Mouse (Mus musculus) cerebellum, adult 9-11 months (tissue): ENCODE measurements around the gene Zfp777.

Source experiments
- DNase-seq: peaks from one replicate; pipeline ENCODE4 v3.0.0; 2022

Zfp777 gene

DNA sequence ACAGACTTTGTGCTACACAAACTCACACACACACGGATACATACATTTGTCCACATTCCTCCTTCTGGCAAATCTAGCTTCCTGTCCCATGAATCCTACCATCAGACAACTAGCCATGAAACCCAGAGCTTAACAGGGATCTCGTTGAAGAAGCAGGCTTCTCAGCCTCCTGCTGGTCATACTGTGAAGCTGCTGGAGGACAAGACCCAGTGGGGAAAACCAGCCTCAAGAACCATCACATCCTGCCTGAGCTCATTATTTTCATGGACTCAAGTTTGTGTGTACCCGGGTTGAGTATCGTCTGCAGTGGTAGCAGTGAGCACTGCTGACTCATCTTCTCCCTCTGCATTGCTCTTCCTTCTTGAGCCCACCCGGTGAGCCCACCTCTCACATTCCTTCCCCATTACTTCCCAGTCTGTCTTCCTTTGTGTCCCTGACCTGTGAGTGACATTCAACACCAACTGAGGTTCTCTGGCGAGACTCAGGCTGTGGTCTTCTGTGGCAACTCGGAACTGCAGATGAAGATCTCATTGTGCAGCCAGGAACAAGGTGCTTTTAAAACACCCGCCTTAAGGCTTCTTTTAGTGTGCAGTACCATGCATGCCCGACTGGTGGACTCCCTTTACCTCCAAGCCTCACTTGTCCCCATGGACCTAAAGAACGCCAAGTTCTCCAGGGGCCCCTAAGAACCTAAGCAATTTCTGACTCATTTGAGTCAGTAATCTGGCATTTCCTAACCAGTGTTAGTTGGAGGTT lies 22.6 kb downstream of the Zfp777 start:
- no peak for DNase-seq

DNA sequence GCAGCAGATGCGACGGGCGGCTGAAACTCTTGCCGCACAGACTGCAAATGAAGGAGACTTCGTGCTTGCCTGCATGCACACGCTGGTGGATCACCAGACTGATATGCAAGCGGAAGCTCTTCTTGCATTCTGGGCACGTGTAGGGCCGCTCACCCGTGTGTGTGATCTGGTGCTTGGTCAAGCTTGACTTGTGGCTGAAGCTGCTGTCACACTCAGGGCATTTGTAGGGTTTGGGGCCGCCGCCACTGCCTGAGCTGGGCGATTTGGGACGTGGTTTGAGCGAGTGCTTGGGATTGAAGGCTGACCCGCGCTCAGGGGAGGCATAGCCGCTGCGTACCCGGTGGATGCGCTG lies 23.7 kb downstream of the Zfp777 start:
- peak; percentile 35 for DNase-seq

DNA sequence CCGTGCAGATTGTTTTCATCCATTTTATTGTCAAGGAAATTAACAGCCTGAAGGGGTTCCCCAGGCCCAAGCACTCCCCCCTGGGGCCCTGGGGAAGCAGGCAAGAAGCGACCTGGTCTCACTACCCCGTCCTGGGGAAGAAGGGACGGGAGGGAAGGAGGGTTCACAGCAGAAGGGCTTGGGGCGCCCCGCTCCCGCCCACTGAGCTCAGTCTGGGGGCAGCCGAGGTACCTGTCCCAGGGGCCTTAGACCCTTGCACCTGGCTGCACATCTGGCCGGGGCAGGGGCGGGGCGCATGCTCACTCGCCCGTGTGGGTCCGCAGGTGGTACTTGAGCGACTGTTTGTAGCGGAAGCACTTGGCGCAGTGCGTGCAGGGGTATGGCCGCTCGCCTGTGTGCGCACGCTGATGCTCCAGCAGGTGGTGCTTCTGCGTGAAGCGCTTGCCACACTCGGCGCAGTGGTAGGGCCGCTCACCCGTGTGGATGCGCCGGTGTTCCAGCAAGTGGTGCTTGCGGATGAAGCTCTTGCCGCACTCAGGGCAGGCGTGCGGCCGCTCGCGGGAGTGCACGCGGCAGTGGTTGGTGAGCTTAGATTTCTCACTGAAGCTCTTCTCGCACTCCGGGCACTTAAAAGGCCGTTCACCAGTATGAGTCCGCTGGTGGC lies 24.2 kb downstream of the Zfp777 start:
- peak; percentile 69 for DNase-seq

DNA sequence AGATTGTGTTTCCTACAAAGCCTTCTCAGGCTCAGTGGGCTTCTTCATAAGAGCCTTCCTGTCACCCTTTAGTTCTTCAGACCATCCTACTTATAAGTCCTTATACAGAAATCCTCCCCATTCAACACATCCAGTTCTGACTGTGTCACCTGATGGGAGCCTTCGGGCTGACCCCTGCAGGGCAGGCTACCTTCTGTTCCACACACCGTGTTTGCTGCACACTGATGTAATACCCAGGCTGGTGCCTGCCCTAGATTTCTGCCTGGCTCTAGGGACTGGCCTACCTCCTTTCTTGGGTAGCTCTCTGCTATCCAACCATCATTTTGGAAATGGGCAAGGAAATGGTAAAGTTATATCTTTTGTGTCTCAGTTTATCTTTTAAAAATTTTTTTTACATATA lies 26.0 kb downstream of the Zfp777 start:
- peak; percentile 86 for DNase-seq

DNA sequence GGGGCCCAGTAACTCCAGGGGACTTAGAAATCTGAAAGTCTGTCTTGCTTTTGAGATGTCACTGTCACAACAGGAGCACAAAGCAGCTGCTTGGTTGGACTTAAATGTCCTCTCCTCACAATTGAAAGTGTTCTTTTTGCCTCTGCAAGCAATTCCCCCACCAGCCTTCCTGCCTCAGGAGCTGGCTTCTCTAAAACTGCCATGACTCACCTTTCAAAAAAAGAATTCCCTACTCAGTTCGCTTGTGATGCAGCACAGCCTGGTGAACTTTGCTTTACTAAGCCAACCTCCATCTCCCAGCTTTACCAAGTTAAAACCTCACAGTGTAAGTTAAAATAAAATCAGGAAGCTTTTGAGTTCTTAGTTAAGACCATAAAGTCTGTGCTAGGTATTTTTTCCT lies 27.0 kb downstream of the Zfp777 start:
- DNase-seq, result no peak

GRCm38 (mm10) chr6:48020006-48020405 lies 28.7 kb downstream of the Zfp777 start:
- peak; percentile 28 for DNase-seq

DNA sequence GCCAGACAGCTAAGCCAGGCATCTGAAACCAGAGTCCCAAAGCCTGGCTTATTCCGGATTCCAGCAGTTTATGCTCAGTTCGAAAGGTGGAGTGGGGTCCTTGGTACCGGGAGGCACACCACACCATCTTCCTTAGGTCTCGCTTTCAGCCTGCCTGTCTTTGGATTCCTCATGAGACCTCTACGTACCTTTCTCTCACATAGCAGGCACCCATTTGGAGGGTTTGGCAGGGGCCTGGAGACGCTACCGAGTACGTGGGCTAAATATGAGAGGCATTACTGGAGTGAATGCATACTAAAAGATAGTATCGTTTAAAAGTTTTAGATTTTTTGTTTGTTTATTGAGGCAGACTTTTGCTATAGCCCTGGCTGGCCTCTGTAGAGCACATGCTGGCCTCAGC lies 31.9 kb downstream of the Zfp777 start:
- peak; percentile 43 for DNase-seq

GRCm38 (mm10) chr6:48016090-48016521 lies 32.6 kb downstream of the Zfp777 start:
- peak; percentile 91 for DNase-seq

DNA sequence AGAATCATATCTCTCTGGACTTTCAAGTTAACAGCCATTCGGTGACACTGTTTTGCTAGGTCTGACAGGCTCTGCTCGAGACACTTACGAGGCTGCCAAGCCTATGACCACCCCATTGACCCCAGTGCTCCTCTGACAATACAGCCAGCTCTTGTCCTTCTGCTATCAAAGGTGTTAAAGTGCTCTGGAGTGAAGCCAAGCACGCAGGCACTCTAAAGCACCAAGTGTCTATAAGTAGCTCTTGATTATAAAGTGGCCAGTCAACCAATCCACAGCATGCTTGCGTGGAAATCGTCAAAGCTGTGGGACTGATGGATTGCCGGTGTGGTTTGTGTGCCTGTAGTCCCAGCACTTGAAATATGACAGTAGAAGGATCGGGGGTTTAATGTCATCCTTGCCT lies 38.0 kb downstream of the Zfp777 start:
- no peak for DNase-seq

DNA sequence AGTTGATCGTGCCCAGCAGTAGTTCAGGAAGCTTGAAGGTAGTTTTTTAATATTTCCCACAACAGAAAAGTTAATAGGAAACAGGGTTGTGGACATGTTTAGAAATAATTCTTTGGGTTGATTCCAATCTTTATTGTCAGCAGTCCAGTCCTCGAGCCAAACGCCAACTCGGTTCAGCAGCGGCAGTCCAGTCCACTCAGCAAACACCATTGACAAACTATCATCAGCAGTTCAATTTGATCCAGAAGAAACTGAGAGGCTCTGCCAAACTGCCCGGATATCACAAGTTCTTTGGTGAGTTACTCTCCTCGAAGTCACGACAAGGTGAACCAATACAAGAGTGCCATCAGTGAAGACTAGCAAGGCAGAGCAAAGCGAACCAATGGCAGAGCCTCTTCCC lies 53.0 kb downstream of the Zfp777 start:
- no peak for DNase-seq

- peak; percentile 33 for DNase-seq
Measured at GRCm38 (mm10) chr6:47983936-47984335, 64.8 kb downstream of the Zfp777 start.

GRCm38 (mm10) chr6:47978897-47979368 lies 69.8 kb downstream of the Zfp777 start:
- DNase-seq, result peak; percentile 79

GRCm38 (mm10) chr6:47974599-47974998 lies 74.1 kb downstream of the Zfp777 start:
- no peak for DNase-seq
